Mouse (Mus musculus) lung, postnatal 0 days (tissue): ENCODE data around the gene Ralgapa2. TPM values are rescaled to one million over a fixed set of nuclear protein-coding genes. Genes with fewer than 3 reads are reported as not detected.

Experiments
- ATAC-seq: fragments of 200-750 bp; cut with Nextera tagmentation; 2 replicates; pipeline ENCODE4 v1.8.0; 2017; ENCODE audit warnings: moderate library complexity
- DNase-seq: peaks from one replicate; pipeline ENCODE4 v3.0.0-alpha.2; 2016; ENCODE audit warnings: low spot score
- H3K27ac ChIP-seq: fragments of 300-500 bp; sonication (generic); 2 replicates; pipeline ENCODE4 v1.5.1; 2014; ENCODE audit warnings: antibody characterized with exemption, mild to moderate bottlenecking, low read length, mixed read lengths
- H3K27me3 ChIP-seq: fragments of 300-500 bp; sonication (generic); replicated peaks from 2 replicates; pipeline ENCODE4 v1.6.1; 2014; ENCODE audit warnings: low read length, mixed read lengths; ENCODE audit not compliant: insufficient read depth
- H3K36me3 ChIP-seq: fragments of 300-500 bp; sonication (generic); 2 replicates; pipeline ENCODE4 v1.6.1; 2014; ENCODE audit warnings: low read length, mixed read lengths; ENCODE audit not compliant: insufficient read depth
- H3K4me1 ChIP-seq: fragments of 300-500 bp; sonication (generic); 2 replicates; pipeline ENCODE4 v1.6.1; 2014; ENCODE audit warnings: antibody characterized with exemption, low read depth, low read length, mixed read lengths; ENCODE audit not compliant: insufficient read depth
- H3K4me2 ChIP-seq: fragments of 300-500 bp; sonication (generic); replicated peaks from 2 replicates; pipeline ENCODE4 v1.6.1; 2014; ENCODE audit warnings: low read depth, mild to moderate bottlenecking, low read length, moderate library complexity, mixed read lengths
- H3K4me3 ChIP-seq: fragments of 300-500 bp; sonication (generic); 2 replicates; pipeline ENCODE4 v1.5.1; 2014; ENCODE audit warnings: low read depth, low read length
- H3K9ac ChIP-seq: fragments of 300-500 bp; sonication (generic); replicated peaks from 2 replicates; pipeline ENCODE4 v1.6.1; 2014; ENCODE audit warnings: low read depth, mild to moderate bottlenecking
- H3K9me3 ChIP-seq: fragments of 300-500 bp; sonication (generic); 2 replicates; pipeline ENCODE4 v1.6.1; 2016; ENCODE audit warnings: low read length, mixed read lengths
- CTCF ChIP-seq: IDR thresholded peaks from 2 replicates; pipeline ENCODE4 v1.5.1; 2016; ENCODE audit warnings: antibody characterized with exemption, mild to moderate bottlenecking
- EP300 ChIP-seq: IDR thresholded peaks from 2 replicates; pipeline ENCODE4 v1.6.1; 2016; ENCODE audit warnings: antibody characterized with exemption, mild to moderate bottlenecking, control low read depth
- WGBS: fragments of 180-500 bp; shearing (Covaris S2); extraction: QIAGEN DNeasy Blood & Tissue Kit; methylation state at CpG from one replicate; pipeline ENCODE4 v1.1.7; 2014; 5-methylcytosine and 5-hydroxymethylcytosine counted together
- polyA plus RNA-seq: library from polyadenylated mRNA; unstranded; fragments of >200 nt; fragmentation: Nextera tagmentation; extraction: Ambion mirVana; gene quantifications from 2 replicates; pipeline ENCODE4 v1.2.1, GENCODE M21; 2015

Gene Ralgapa2
- polyA plus RNA-seq, 1 experiment from 2014 or later: 9.1 TPM

- Histone ChIP-seq H3K9me3 (no peaks in the 10 kb centered on the region), H3K27me3 (no peaks in the 10 kb centered on the region), H3K27ac (no peak overlapping the region), H3K9ac (no peak overlapping the region), H3K36me3 (no peaks in the 10 kb centered on the region), H3K4me1 (no peaks in the 10 kb centered on the region), H3K4me2 (no peak overlapping the region), H3K4me3 (no peak overlapping the region)
- TF ChIP-seq EP300 (no peak), CTCF (no peak)
- 77% methylated on average over 2 of the region's 2 CpGs for WGBS
- ATAC-seq (no peak), DNase-seq (no peak)
Measured at GRCm38 (mm10) chr2:146363483-146363882, 148.7 kb downstream of the Ralgapa2 start.

- 60% methylated on average over 1 of the region's 1 CpGs for WGBS
- Histone ChIP-seq H3K4me3 (no peak overlapping the region), H3K9me3 (no peaks in the 10 kb centered on the region), H3K9ac (no peak overlapping the region), H3K4me2 (no peak overlapping the region), H3K4me1 (no peaks in the 10 kb centered on the region), H3K36me3 (no peaks in the 10 kb centered on the region), H3K27me3 (no peaks in the 10 kb centered on the region), H3K27ac (no peak overlapping the region)
- TF ChIP-seq CTCF (no peak), EP300 (no peak)
- DNase-seq (no peak), ATAC-seq (no peak)
Measured at GRCm38 (mm10) chr2:146362932-146363331, 149.2 kb downstream of the Ralgapa2 start.

- Histone ChIP-seq H3K9ac (no peak overlapping the region), H3K4me1 (no peaks in the 10 kb centered on the region), H3K36me3 (no peaks in the 10 kb centered on the region), H3K27ac (no peak overlapping the region), H3K4me3 (no peak overlapping the region), H3K9me3 (no peaks in the 10 kb centered on the region), H3K27me3 (no peaks in the 10 kb centered on the region), H3K4me2 (no peak overlapping the region)
- ATAC-seq (no peak), DNase-seq (no peak)
- 79% methylated on average over 4 of the region's 4 CpGs for WGBS
- no peak for TF ChIP-seq EP300
- TF ChIP-seq CTCF: no peak
Measured at GRCm38 (mm10) chr2:146361969-146362368, 150.2 kb downstream of the Ralgapa2 start.

GRCm38 (mm10) chr2:146361076-146361475 is 151.1 kb downstream of the Ralgapa2 start:
- TF ChIP-seq EP300: no peak
- TF ChIP-seq CTCF: no peak
- WGBS: 85% methylated on average over 3 of the region's 3 CpGs

GRCm38 (mm10) chr2:146359676-146360075 is 152.5 kb downstream of the Ralgapa2 start:
- no peaks in the 10 kb centered on the region for H3K27me3 ChIP-seq
- no peak overlapping the region for H3K4me3 ChIP-seq
- 54% methylated on average over 2 of the region's 2 CpGs for WGBS
- DNase-seq (no peak), ATAC-seq (no peak)
- TF ChIP-seq CTCF (no peak), EP300 (no peak)
- no peaks in the 10 kb centered on the region for H3K4me1 ChIP-seq
- no peaks in the 10 kb centered on the region for H3K36me3 ChIP-seq
- no peak overlapping the region for H3K27ac ChIP-seq
- H3K9me3 ChIP-seq: no peaks in the 10 kb centered on the region
- no peak overlapping the region for H3K9ac ChIP-seq
- no peak overlapping the region for H3K4me2 ChIP-seq

More at GRCm38 (mm10) chr2:146361076-146361475, 151.1 kb downstream of the Ralgapa2 start:
- Histone ChIP-seq H3K9me3 (no peaks in the 10 kb centered on the region), H3K4me3 (no peak overlapping the region), H3K9ac (no peak overlapping the region), H3K27me3 (no peaks in the 10 kb centered on the region), H3K4me1 (no peaks in the 10 kb centered on the region), H3K36me3 (no peaks in the 10 kb centered on the region), H3K27ac (no peak overlapping the region), H3K4me2 (no peak overlapping the region)
- DNase-seq: no peak
- ATAC-seq: no peak

- ATAC-seq: no peak
Measured at GRCm38 (mm10) chr2:146356524-146356923, 155.6 kb downstream of the Ralgapa2 start.

GRCm38 (mm10) chr2:146350230-146350629 is 161.9 kb downstream of the Ralgapa2 start:
- Histone ChIP-seq H3K27me3 (no peaks in the 10 kb centered on the region), H3K4me3 (no peak overlapping the region), H3K27ac (no peak overlapping the region), H3K36me3 (peaks cover 14% of the 10 kb centered on the region; the same call in 1 of the 2 replicates), H3K9ac (no peak overlapping the region), H3K4me1 (no peaks in the 10 kb centered on the region), H3K9me3 (no peaks in the 10 kb centered on the region), H3K4me2 (no peak overlapping the region)
- no peak for DNase-seq
- no peak for ATAC-seq
- TF ChIP-seq EP300 (no peak), CTCF (no peak)
- WGBS: 78% methylated on average over 5 of the region's 5 CpGs

More at GRCm38 (mm10) chr2:146356524-146356923, 155.6 kb downstream of the Ralgapa2 start:
- H3K4me1 ChIP-seq: no peaks in the 10 kb centered on the region
- no peak overlapping the region for H3K4me2 ChIP-seq
- H3K9me3 ChIP-seq: no peaks in the 10 kb centered on the region
- H3K27me3 ChIP-seq: no peaks in the 10 kb centered on the region
- TF ChIP-seq CTCF (no peak), EP300 (no peak)
- 77% methylated on average over 6 of the region's 6 CpGs for WGBS
- no peaks in the 10 kb centered on the region for H3K36me3 ChIP-seq
- no peak overlapping the region for H3K4me3 ChIP-seq
- no peak for DNase-seq
- H3K9ac ChIP-seq: no peak overlapping the region
- no peak overlapping the region for H3K27ac ChIP-seq
